Mouse (Mus musculus) embryonic facial prominence, embryonic 10.5 days (tissue): ENCODE results near the gene Lrmda. TPM values are rescaled to one million over a fixed set of nuclear protein-coding genes. Genes with fewer than 3 reads are reported as not detected.

Experiments
- DNase-seq: peaks from one replicate; pipeline ENCODE4 v3.0.0-alpha.2; 2017; ENCODE audit warnings: low spot score
- H3K27ac ChIP-seq: fragments of 300-500 bp; sonication (generic); replicated peaks from 2 replicates; pipeline ENCODE4 v1.5.1; 2016; ENCODE audit warnings: mild to moderate bottlenecking
- H3K27me3 ChIP-seq: fragments of 300-500 bp; sonication (generic); replicated peaks from 2 replicates; pipeline ENCODE4 v1.6.1; 2016; ENCODE audit warnings: low read depth, mild to moderate bottlenecking; ENCODE audit not compliant: poor library complexity, severe bottlenecking
- H3K36me3 ChIP-seq: fragments of 300-500 bp; sonication (generic); replicated peaks from 2 replicates; pipeline ENCODE4 v1.6.1; 2016; ENCODE audit warnings: mild to moderate bottlenecking, moderate library complexity
- H3K4me1 ChIP-seq: fragments of 300-500 bp; sonication (generic); 2 replicates; pipeline ENCODE4 v1.6.1; 2016
- H3K4me3 ChIP-seq: fragments of 300-500 bp; sonication (generic); 2 replicates; pipeline ENCODE4 v1.5.1; 2016; ENCODE audit warnings: mild to moderate bottlenecking, moderate library complexity
- H3K9me3 ChIP-seq: fragments of 300-500 bp; sonication (generic); 2 replicates; pipeline ENCODE4 v1.6.1; 2016; ENCODE audit warnings: mild to moderate bottlenecking
- WGBS: fragments of 180-500 bp; shearing (Covaris S2); methylation state at CpG from one replicate; pipeline ENCODE4 v1.1.7; 2016; 5-methylcytosine and 5-hydroxymethylcytosine counted together
- polyA plus RNA-seq: library from polyadenylated mRNA; unstranded; fragments of >200 nt; fragmentation: Nextera tagmentation; extraction: Ambion mirVana; gene quantifications from 2 replicates; pipeline ENCODE4 v1.2.1, GENCODE M21; 2016

Lrmda gene
- polyA plus RNA-seq, 1 experiment from 2014 or later = 0.88 TPM

DNA sequence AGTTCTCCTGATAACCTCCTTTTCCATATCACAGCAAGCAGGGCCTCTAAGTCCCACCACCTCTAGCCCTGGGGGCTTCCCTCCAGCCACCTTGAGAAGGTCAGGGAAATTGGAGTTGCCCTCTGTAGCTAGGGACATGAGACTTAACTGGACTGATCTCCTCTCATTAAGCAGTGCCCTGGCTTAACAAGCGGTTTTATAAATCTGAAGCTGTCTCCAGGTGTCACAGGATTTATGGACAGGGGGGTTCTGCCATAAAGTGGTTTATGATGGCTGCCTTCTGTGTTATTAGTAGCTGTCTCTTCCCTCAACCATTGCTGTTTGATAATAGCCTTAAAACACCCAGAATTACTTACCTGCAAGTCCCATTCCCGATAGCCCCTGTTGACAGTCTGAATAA is 571.7 kb downstream of the Lrmda start:
- no peak overlapping the region for H3K4me3 ChIP-seq
- no peak overlapping the region; the same call in 1 of the 2 replicates for H3K27ac ChIP-seq
- peaks cover 23% of the 10 kb centered on the region for H3K4me1 ChIP-seq
- no peaks in the 10 kb centered on the region for H3K9me3 ChIP-seq
- no peaks in the 10 kb centered on the region for H3K36me3 ChIP-seq
- DNase-seq = no peak
- peaks cover 9% of the 10 kb centered on the region; the same call in 1 of the 2 replicates for H3K27me3 ChIP-seq
- 73% methylated on average over 2 of the region's 2 CpGs for WGBS

DNA sequence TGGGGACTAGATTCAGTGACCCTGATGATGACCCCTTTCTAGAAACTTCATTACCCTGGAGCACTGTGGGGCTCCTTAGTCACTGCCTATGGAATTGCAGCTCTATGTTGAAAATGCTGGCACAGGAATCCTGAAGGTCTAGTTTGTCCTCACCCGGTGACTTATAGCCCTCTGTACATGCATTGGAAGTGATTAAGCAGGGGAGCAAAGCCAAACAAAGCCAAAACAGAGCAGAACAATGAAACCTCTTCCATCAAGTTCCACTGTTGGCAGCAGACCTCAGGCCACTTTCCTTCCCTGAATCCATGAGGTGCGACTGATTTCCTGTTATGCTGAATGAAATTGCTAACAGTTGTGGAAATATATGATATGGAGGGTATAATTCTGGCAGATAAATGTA is 578.0 kb downstream of the Lrmda start:
- H3K36me3 ChIP-seq = no peaks in the 10 kb centered on the region
- no peak overlapping the region for H3K27ac ChIP-seq
- no peaks in the 10 kb centered on the region for H3K9me3 ChIP-seq
- no peak overlapping the region for H3K4me3 ChIP-seq
- H3K4me1 ChIP-seq = peaks cover 12% of the 10 kb centered on the region
- H3K27me3 ChIP-seq = peaks cover 4% of the 10 kb centered on the region; the same call in 1 of the 2 replicates
- whole genome bisulfite sequencing = 68% methylated on average over 2 of the region's 2 CpGs
- no peak for DNase-seq

DNA sequence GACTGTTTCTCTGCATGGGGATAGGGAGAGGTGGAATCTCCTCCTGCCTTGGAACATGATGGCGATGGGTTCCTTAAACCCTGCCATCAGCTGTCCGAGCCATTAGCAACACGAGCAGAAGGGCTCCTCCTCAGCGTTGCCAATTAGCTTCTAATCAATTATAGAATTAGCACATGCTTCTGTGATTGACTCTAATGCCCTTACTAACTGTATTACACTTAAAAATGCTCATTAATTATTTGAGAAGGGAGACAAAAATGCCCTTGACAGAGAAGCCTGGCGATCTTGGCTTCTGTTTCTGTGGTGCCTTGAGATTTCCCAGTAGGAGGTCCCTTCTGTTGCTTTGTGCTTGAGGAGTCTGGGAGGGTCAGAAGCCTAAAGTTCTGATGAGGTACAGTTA is 579.1 kb downstream of the Lrmda start:
- 0 out of 2 replicates have a peak, but pooled peaks cover 4% of the 10 kb centered on the region for H3K27me3 ChIP-seq
- 76% methylated on average over 5 of the region's 5 CpGs for WGBS
- H3K4me3 ChIP-seq = no peak overlapping the region
- no peak for DNase-seq
- peaks cover 12% of the 10 kb centered on the region for H3K4me1 ChIP-seq
- H3K9me3 ChIP-seq = no peaks in the 10 kb centered on the region
- H3K27ac ChIP-seq = no peak overlapping the region
- H3K36me3 ChIP-seq = no peaks in the 10 kb centered on the region

DNA sequence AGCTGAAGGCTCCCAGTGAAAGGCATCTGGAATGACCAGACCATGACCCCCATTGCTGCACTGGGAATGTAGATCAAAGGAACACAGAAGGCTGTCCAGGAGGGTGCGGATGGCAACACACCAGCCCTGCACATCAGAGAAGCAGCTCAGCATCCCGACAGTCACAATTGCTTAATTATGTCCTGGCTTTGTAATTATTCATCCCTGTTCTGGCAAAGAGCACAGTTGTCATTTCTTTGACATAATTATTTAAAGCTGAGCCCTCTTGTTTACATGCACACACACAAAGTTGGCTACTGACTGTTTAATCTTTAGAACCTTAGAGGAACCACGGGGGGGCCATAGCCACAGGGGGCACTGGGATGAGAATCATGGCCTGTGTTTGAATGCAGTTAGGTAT is 580.7 kb downstream of the Lrmda start:
- no peak for DNase-seq
- WGBS = 37% methylated on average over 3 of the region's 3 CpGs
- Histone ChIP-seq H3K9me3 (no peaks in the 10 kb centered on the region), H3K27ac (no peak overlapping the region), H3K4me1 (peaks cover 12% of the 10 kb centered on the region), H3K4me3 (no peak overlapping the region), H3K27me3 (no peaks in the 10 kb centered on the region), H3K36me3 (no peaks in the 10 kb centered on the region)

DNA sequence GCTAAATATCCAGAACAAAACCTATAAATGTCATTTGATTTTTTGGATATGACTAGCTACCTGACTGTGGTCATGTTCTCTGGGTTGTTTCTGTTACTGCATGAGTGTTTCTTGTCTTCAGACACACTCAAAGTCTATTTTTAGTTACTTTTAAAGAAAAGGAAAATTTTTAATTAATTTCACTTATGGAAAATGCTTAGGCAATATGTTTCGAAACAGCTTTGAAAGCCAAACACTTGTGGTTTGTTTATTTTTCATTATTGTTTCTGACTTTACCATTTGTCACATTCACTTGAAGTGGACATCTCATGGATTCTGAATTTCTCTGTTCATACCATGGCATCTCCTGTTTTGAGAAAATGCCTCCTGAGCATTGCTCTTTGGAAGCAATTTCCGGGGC is 582.8 kb downstream of the Lrmda start:
- no peak overlapping the region for H3K27ac ChIP-seq
- no peaks in the 10 kb centered on the region for H3K36me3 ChIP-seq
- peaks cover 12% of the 10 kb centered on the region for H3K4me1 ChIP-seq
- no peaks in the 10 kb centered on the region for H3K9me3 ChIP-seq
- no peak overlapping the region for H3K4me3 ChIP-seq
- DNase-seq = no peak
- WGBS = 92% methylated on average over 2 of the region's 2 CpGs
- no peaks in the 10 kb centered on the region for H3K27me3 ChIP-seq

DNA sequence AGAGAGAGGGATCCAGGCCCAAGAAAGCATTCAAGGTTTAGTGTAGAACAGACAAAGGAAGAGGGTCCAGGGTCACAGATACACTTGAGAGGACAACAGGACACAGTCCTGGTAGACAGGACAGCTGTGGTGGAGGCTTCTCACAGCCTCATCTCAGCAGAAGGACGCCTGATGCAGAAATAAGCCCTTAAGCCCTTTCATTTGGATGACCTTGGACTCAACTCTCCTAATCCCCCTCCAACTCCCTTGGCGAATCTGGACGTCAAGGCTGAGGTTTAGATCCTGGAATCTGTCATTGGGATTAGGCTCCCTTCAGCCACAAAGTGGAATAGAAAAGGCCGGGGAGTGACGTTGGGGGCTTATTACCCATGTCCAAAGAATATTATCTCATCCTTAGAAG is 589.1 kb downstream of the Lrmda start:
- 57% methylated on average over 5 of the region's 5 CpGs for WGBS
- H3K27me3 ChIP-seq = no peaks in the 10 kb centered on the region
- no peaks in the 10 kb centered on the region for H3K9me3 ChIP-seq
- peaks cover 5% of the 10 kb centered on the region; the same call in 1 of the 2 replicates for H3K4me1 ChIP-seq
- 0 out of 2 replicates have a peak overlapping the region, but pooled peaks have one; percentile 6 for H3K27ac ChIP-seq
- no peak for DNase-seq
- no peak overlapping the region for H3K4me3 ChIP-seq
- H3K36me3 ChIP-seq = no peaks in the 10 kb centered on the region

DNA sequence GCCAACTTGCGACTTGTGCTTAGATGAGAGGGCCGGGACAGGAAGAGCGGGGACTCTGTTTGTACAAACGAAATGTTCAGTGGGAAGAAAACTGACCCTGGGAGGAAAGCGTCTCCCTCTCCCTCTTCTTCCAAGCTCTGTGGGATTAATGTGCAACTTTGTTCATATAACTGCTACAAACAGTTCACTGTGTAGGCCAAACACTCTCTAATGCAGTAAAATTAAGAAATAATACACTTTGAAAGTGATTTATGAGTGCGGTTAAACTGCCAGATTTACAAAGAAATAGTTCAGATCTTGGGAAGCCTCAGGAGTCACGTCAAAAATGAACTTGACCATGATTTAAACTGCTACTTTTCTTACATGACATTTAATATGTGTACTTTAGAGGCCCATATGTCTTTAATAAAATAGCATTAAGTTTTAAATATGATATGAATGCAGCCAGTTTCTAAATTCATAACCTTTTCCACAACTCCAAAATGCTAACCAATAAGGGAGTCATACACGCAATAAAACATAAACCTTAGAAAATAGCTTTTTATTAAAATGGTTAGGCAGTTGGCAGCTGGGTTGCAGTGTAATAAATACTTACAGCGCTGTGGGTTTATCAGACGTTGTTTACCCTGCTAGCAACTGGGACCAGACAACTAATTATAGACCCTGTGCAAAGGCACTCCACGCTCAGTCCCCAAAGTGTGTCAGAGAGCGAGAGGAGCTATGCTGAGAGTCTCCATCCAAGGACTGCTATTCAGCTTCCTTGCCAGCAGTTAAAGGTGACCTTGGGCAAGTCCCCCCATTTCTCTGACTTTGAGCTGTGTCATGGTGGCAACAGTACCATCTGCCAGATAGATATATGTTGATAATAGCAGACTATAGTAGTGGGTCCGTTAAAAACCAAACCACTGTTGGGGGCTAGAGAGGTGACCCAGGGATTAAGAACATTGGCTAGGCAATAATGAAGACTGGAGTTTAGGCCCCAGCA is 590.0 kb downstream of the Lrmda start:
- no peaks in the 10 kb centered on the region for H3K27me3 ChIP-seq
- WGBS = 73% methylated on average over 13 of the region's 13 CpGs
- no peaks in the 10 kb centered on the region for H3K36me3 ChIP-seq
- no peak overlapping the region for H3K4me3 ChIP-seq
- H3K4me1 ChIP-seq = peaks cover 5% of the 10 kb centered on the region; the same call in 1 of the 2 replicates
- no peaks in the 10 kb centered on the region for H3K9me3 ChIP-seq
- no peak overlapping the region for H3K27ac ChIP-seq
- no peak for DNase-seq

DNA sequence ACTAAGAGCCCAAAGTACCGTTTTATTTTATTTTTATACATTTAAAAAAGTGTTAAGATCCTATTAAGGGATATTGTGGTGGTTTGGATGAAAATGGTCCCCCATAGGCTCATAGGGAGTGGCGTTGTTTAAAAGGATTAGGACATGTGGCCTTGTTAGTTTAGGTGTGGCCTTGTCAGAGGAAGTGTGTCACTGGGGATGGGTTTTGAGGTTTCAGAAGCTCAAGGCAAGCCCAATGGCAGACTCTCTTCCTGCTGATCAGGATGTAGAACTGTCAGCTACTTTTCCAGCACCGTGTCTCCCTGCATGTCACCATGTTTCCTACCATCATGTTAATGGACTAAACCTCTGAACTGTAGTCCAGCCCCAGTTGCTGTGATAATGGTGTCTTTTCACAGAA is 591.5 kb downstream of the Lrmda start:
- Histone ChIP-seq H3K4me1 (peaks cover 5% of the 10 kb centered on the region; the same call in 1 of the 2 replicates), H3K36me3 (no peaks in the 10 kb centered on the region), H3K27ac (no peak overlapping the region), H3K27me3 (no peaks in the 10 kb centered on the region), H3K4me3 (no peak overlapping the region), H3K9me3 (no peaks in the 10 kb centered on the region)
- 92% methylated on average over 3 of the region's 3 CpGs for WGBS
- DNase-seq = no peak

DNA sequence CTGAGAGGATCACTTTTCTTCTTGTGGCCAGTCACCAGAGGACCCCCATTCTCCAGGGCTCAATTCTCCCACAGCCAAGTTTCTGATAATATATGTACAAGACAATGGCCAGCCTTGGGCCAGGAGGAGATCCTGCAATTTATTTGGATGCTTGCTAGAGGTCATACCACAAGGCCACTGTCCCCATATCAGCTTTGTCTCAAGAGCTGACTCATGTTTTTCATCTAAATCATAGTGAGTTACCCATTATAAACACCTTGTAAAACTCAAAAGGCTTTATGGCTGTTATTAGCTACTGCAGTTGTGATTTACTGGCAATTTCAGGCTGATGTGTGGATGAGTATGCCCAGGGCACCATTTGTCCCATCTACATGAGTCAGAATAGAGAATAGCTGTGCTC is 600.7 kb downstream of the Lrmda start:
- no peaks in the 10 kb centered on the region for H3K4me1 ChIP-seq
- no peak for DNase-seq
- no peak overlapping the region for H3K4me3 ChIP-seq
- H3K27ac ChIP-seq = no peak overlapping the region
- no peaks in the 10 kb centered on the region for H3K9me3 ChIP-seq
- H3K27me3 ChIP-seq = no peaks in the 10 kb centered on the region
- no peaks in the 10 kb centered on the region for H3K36me3 ChIP-seq

DNA sequence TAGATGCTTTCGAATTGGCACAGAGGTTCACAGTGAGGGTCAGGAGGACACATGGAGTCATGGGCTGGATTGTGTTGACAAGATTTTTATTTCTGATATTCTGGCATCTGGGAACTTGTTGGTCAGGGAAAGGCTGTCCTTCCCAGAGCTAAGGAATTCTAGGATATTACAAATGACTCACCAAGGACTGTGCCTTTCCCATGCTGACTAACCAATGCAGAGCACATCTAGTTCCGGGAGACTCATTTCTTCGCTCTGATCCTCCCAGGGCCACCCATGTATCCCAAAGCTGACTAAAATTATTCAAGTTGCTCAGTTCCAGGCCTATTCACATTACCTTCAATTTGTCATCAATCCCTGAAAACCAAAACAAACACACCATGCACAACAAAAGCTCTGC is 602.4 kb downstream of the Lrmda start:
- H3K27ac ChIP-seq = no peak overlapping the region
- H3K9me3 ChIP-seq = no peaks in the 10 kb centered on the region
- DNase-seq = no peak
- no peaks in the 10 kb centered on the region for H3K4me1 ChIP-seq
- H3K36me3 ChIP-seq = no peaks in the 10 kb centered on the region
- WGBS = 89% methylated on average over 3 of the region's 3 CpGs
- H3K27me3 ChIP-seq = no peaks in the 10 kb centered on the region
- H3K4me3 ChIP-seq = no peak overlapping the region

DNA sequence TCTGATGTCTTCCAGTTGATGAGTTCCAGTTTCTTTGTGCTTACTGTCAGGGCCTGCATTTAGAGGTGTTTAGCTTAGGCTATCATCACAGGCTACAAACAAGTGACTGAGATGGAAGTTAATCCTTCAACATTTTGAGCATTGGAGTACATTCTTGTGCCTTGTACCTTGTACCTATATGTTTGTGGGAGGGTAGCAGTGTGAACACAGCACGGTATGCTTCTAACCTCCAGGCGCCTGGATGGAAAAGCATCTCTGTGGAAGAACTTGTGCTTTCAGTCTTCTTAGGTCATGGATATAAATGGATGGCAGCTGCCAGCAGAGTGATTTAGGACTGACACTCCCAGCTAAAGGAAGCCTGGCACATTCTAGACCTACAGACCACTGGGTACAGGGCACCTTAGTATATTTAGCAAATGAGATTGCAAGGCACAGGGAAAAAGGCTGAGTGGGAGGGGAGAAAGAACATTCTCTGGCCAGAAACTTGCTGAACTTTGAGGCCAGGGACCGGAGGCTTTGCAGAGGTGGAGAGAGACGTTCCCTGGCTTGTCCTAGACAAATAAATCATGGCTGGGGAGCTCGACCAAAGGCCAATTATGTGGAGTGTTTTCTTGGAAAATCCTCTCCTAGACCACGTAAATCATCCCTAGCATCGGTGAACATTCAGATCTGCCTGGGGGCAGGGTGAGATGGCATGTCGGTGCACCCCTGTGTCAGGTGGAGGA is 607.8 kb downstream of the Lrmda start:
- Histone ChIP-seq H3K27ac (no peak overlapping the region), H3K4me1 (no peaks in the 10 kb centered on the region), H3K4me3 (no peak overlapping the region), H3K36me3 (no peaks in the 10 kb centered on the region), H3K9me3 (no peaks in the 10 kb centered on the region), H3K27me3 (no peaks in the 10 kb centered on the region)
- DNase-seq = no peak
- WGBS = 78% methylated on average over 8 of the region's 8 CpGs

DNA sequence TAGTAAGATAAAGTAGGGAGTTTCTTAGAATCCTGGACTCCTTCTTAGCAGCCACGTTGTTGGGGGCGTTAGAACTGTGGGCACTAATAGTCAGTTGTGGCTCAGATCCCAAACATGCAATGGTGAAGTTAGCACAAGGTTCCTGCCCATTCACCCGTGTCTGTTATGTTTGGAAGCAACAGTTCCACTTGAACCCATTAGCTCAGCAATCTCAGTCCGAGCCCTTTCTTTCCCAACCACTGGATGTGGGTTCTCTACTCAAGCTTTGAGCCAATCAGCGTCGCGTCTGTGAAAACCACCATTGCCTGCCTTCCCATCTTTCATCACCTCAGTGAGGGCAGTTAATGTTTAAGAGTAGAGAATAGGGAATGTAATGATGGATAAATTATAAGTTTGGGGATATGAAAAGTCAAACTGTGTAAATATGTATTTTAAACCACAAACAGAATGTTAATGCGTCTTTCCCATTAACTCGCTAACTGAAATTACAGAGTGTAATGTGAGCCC is 610.9 kb downstream of the Lrmda start:
- Histone ChIP-seq H3K4me3 (no peak overlapping the region), H3K27ac (no peak overlapping the region), H3K27me3 (no peaks in the 10 kb centered on the region), H3K4me1 (no peaks in the 10 kb centered on the region), H3K9me3 (no peaks in the 10 kb centered on the region), H3K36me3 (no peaks in the 10 kb centered on the region)
- 92% methylated on average over 9 of the region's 9 CpGs for WGBS
- no peak for DNase-seq
